8 mouse cellular contexts compared by ENCODE assay signal in the genomic region with DNA sequence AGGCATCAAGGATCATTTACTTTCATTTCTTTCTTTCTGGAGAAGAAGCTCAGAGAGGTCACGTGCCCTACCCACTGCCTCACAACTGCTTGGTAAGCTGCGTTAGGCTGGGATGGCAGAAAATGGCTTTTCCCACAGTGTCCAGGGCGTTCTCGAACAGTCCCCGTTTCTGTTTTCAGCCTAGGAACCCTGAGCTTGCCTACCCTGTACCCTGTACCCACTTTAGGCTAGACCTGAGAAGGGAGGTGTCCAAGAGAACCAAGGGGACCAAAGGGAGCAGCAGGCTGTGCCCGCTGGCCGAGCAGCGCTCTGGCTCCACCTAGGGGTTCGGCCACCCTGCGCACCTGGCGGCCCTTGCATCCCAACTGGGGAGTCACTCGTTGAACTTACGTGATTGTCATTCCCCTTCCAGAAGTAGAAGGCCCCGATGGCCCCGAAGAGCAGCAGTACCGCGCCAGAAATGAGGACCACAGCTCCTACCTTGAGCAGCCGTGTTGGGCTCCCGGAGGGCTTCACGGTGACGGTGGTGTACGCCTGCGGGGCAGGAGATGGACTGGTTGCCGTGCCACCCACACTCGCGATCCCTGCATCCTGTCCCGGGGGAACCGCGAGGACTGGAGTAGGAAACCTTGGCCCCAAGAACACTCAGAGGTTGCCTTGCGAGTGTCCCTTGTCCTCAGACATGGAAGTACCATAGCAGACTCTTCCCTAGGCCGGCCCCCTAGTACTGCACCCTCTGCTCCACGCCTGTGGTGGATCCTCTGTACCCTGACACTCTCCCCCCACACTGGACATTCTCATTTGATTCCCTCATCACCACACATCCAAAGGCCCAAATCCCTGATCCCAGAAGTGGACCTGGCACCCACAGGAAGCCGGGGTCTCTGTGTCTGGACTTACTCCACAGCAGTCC. TPM values are rescaled to one million over a fixed set of nuclear protein-coding genes. Genes with fewer than 3 reads are reported as not detected.
DNase-seq lines count a peak whose midpoint lies in the region; ATAC-seq and TF ChIP-seq lines count a peak whose summit lies in the region.

No protein-coding gene starts in this region.

- peak; percentile 83 for DNase-seq in adrenal gland, postnatal 10 days
- DNase-seq in embryonic facial prominence, embryonic 10.5 days (ENCODE audit: low spot score) = peak; percentile 81
- peak; percentile 72 to 78 for DNase-seq in heart, adult 2 months
- peak; percentile 79 for DNase-seq in kidney, adult 18-20 months
- peak; percentile 52 to 58 for DNase-seq in natural killer cell, adult 2 months (ENCODE audit: low spot score in 2 of 2)
- DNase-seq in stomach, postnatal 0 days (ENCODE audit: low spot score) = peak; percentile 78

- no peak for TF ChIP-seq EP300 in heart, adult 2 months (IDR thresholded peaks at IDR 0.05; ENCODE audit: insufficient read depth, low read depth, low read length)
- no peak for TF ChIP-seq EP300 in stomach, postnatal 0 days (optimal IDR thresholded peaks at IDR 0.05)

- H3K27ac ChIP-seq in embryonic facial prominence, embryonic 10.5 days (replicated peaks) = peak overlapping the region; percentile 40; the same call in 1 of the 2 replicates
- no peak overlapping the region for H3K27ac ChIP-seq in heart, adult 2 months
- H3K27ac ChIP-seq in liver, embryonic 15.5 days (replicated peaks) = no peak overlapping the region
- no peak overlapping the region for H3K27ac ChIP-seq in stomach, postnatal 0 days (replicated peaks)

- TF ChIP-seq CTCF in C2C12 (IDR thresholded peaks at IDR 0.05; ENCODE audit: control insufficient read depth, insufficient read depth, insufficient read length) = peak; percentile 58
- peak; percentile 89 for TF ChIP-seq CTCF in heart, adult 2 months (IDR thresholded peaks at IDR 0.05)
- peak; percentile 85 for TF ChIP-seq CTCF in stomach, postnatal 0 days (IDR thresholded peaks at IDR 0.05; ENCODE audit: low read depth)

- H3K4me1 ChIP-seq in embryonic facial prominence, embryonic 10.5 days = peaks cover 10% of the 10 kb centered on the region
- H3K4me1 ChIP-seq in heart, adult 2 months (ENCODE audit: control insufficient read depth, insufficient read depth, low read length) = no peaks in the 10 kb centered on the region; the same call in 1 of the 2 replicates
- no peaks in the 10 kb centered on the region; the same call in 1 of the 2 replicates for H3K4me1 ChIP-seq in liver, embryonic 15.5 days (replicated peaks)
- 0 out of 2 replicates have a peak, but pooled peaks cover 3% of the 10 kb centered on the region for H3K4me1 ChIP-seq in stomach, postnatal 0 days (replicated peaks; ENCODE audit: control insufficient read depth, insufficient read depth)

- H3K79me2 ChIP-seq in C2C12 (ENCODE audit: control insufficient read depth, insufficient read depth) = no peaks in the 10 kb centered on the region
- H3K79me2 ChIP-seq in heart, adult 2 months (replicated peaks; ENCODE audit: control insufficient read depth, insufficient read depth, low read length) = no peaks in the 10 kb centered on the region

- no peak for TF ChIP-seq POLR2A in heart, adult 2 months (IDR thresholded peaks at IDR 0.05; ENCODE audit: insufficient read depth, low read depth, low read length)

- H3ac ChIP-seq in C2C12 (ENCODE audit: control insufficient read depth, insufficient read length, low read depth) = no peak overlapping the region

- no peak overlapping the region for H3K4me3 ChIP-seq in C2C12 (ENCODE audit: insufficient read depth, poor library complexity, severe bottlenecking)
- peak overlapping the region; percentile 53 for H3K4me3 ChIP-seq in embryonic facial prominence, embryonic 10.5 days
- no peak overlapping the region for H3K4me3 ChIP-seq in heart, adult 2 months
- no peak overlapping the region for H3K4me3 ChIP-seq in liver, embryonic 15.5 days (replicated peaks)
- peak overlapping the region; percentile 13; the same call in 1 of the 2 replicates for H3K4me3 ChIP-seq in stomach, postnatal 0 days (ENCODE audit: low read depth, low read length)

- no peaks in the 10 kb centered on the region for H3K9me3 ChIP-seq in embryonic facial prominence, embryonic 10.5 days
- H3K9me3 ChIP-seq in liver, embryonic 15.5 days (replicated peaks) = no peaks in the 10 kb centered on the region
- no peaks in the 10 kb centered on the region for H3K9me3 ChIP-seq in stomach, postnatal 0 days (ENCODE audit: control insufficient read depth, low read length)

- no peaks in the 10 kb centered on the region for H3K79me3 ChIP-seq in C2C12 (ENCODE audit: low read depth)

- H3K4me2 ChIP-seq in liver, embryonic 15.5 days = peak overlapping the region; percentile 41
- H3K4me2 ChIP-seq in stomach, postnatal 0 days (replicated peaks; ENCODE audit: low read depth) = peak overlapping the region; percentile 49

- intact Hi-C loops in heart, adult 2 months (cut with DNase I) = loop anchor here (2.0 kb wide), 1 partner anchor 44 kb away; no protein-coding TSS in a partner anchor

- 16% methylated on average over 33 of the region's 33 CpGs for WGBS in embryonic facial prominence, embryonic 10.5 days
- whole genome bisulfite sequencing in heart, adult 2 months = 21% methylated on average over 33 of the region's 33 CpGs
- WGBS in liver, embryonic 15.5 days (ENCODE audit: insufficient replicate concordance) = 10% methylated on average over 33 of the region's 33 CpGs
- WGBS in stomach, postnatal 0 days = 19% methylated on average over 33 of the region's 33 CpGs

- no peak overlapping the region for H3K9ac ChIP-seq in heart, adult 2 months (ENCODE audit: low read depth, low read length)
- H3K9ac ChIP-seq in liver, embryonic 15.5 days = no peak overlapping the region
- no peak overlapping the region for H3K9ac ChIP-seq in stomach, postnatal 0 days (ENCODE audit: low read length)

- no peaks in the 10 kb centered on the region for H3K36me3 ChIP-seq in C2C12 (ENCODE audit: control insufficient read depth, insufficient read depth)
- no peaks in the 10 kb centered on the region for H3K36me3 ChIP-seq in embryonic facial prominence, embryonic 10.5 days (replicated peaks)
- H3K36me3 ChIP-seq in heart, adult 2 months (ENCODE audit: control insufficient read depth, insufficient read depth, low read length) = no peaks in the 10 kb centered on the region
- H3K36me3 ChIP-seq in liver, embryonic 15.5 days (replicated peaks) = no peaks in the 10 kb centered on the region
- H3K36me3 ChIP-seq in stomach, postnatal 0 days (ENCODE audit: control insufficient read depth, insufficient read depth, low read length) = no peaks in the 10 kb centered on the region

- H3K27me3 ChIP-seq in C2C12 (ENCODE audit: control insufficient read depth, insufficient read depth, insufficient read length) = peaks cover 18% of the 10 kb centered on the region
- peaks cover 15% of the 10 kb centered on the region for H3K27me3 ChIP-seq in embryonic facial prominence, embryonic 10.5 days (replicated peaks; ENCODE audit: low read depth, poor library complexity, severe bottlenecking)
- H3K27me3 ChIP-seq in heart, adult 2 months (ENCODE audit: control insufficient read depth, insufficient read depth, low read length) = no peaks in the 10 kb centered on the region
- H3K27me3 ChIP-seq in liver, embryonic 15.5 days = peaks cover 7% of the 10 kb centered on the region
- no peaks in the 10 kb centered on the region for H3K27me3 ChIP-seq in stomach, postnatal 0 days (ENCODE audit: control insufficient read depth, insufficient read depth, low read length)

- ATAC-seq in liver, embryonic 15.5 days (ENCODE audit: insufficient read depth) = no peak; the same call in 1 of the 2 replicates
- peak; percentile 88 for ATAC-seq in stomach, postnatal 0 days (ENCODE audit: low FRiP score, low TSS enrichment)

TF ChIP-seq in C2C12, 6 proteins besides CTCF, POLR2A, EP300 and RAD21:
- no peak for TF ChIP-seq MAX (IDR thresholded peaks at IDR 0.05)
- peak; percentile 76 for TF ChIP-seq USF1 (IDR thresholded peaks at IDR 0.05; ENCODE audit: low read depth)

RNA-seq across cellular contexts. Expression of gene Cnmd, which starts 0.7 kb away (rescaled TPM):
- polyA plus RNA-seq in C2C12 (2012; fragmentation: generic; extraction: Trizol) = not detected
- total RNA-seq in adrenal gland, postnatal 10 days (2021) = under 1 TPM; 0.78 to 0.85 TPM
- 2.4 and 5.5 TPM in 2 replicates for polyA plus RNA-seq in embryonic facial prominence, embryonic 10.5 days (2016; fragmentation: Nextera tagmentation; extraction: Ambion mirVana)
- 1 to 10 TPM; 2.0 to 3.9 TPM for total RNA-seq in heart, adult 2 months (2021)
- polyA plus RNA-seq in heart, adult 2 months (2012; rRNA removed) = 0.47 and 1.5 TPM in 2 replicates
- polyA plus RNA-seq in liver, embryonic 15.5 days (2015; fragmentation: Nextera tagmentation; extraction: Ambion mirVana) = 0.12 and 1.1 TPM in 2 replicates
- polyA plus RNA-seq in stomach, postnatal 0 days (2015; fragmentation: Nextera tagmentation; extraction: Ambion mirVana) = 0.49 and 0.56 TPM in 2 replicates

Comparison
In these comparisons a context has a peak if more than half of its experiments do, and no peak if none do; other contexts are left out.
1. H3K4me3 ChIP-seq: peak in embryonic facial prominence, embryonic 10.5 days (single experiment) and stomach, postnatal 0 days (single experiment); none in C2C12 (single experiment), heart, adult 2 months (single experiment) and liver, embryonic 15.5 days (single experiment).
2. Peak in every context shown above with its lines, with median percentiles within 50 percentile points of each other: CTCF ChIP-seq and DNase-seq.